Mouse (Mus musculus): ENCODE measurements around the gene Emcn.

The Emcn gene
- long read RNA-seq, experiment 1, transcript Emcn-202 (12 exons, 2,588 nt): major isoform, 48 of 75 reads
- long read RNA-seq, experiment 1, transcript Emcn-201 (11 exons, 1,357 nt): minor isoform, 7 of 75 reads
- long read RNA-seq, experiment 1, partial matches to known transcripts: 12 of 75 reads
- long read RNA-seq, experiment 1, other reads (novel, unspliced or antisense): 8 of 75 reads
- long read RNA-seq, experiment 2, transcript Emcn-201 (11 exons, 1,357 nt): minor isoform, 5 of 92 reads
- long read RNA-seq, experiment 2, transcript Emcn-202 (12 exons, 2,588 nt): major isoform, 67 of 92 reads
- long read RNA-seq, experiment 2, partial matches to known transcripts: 11 of 92 reads
- long read RNA-seq, experiment 2, other reads (novel, unspliced or antisense): 9 of 92 reads

DNA sequence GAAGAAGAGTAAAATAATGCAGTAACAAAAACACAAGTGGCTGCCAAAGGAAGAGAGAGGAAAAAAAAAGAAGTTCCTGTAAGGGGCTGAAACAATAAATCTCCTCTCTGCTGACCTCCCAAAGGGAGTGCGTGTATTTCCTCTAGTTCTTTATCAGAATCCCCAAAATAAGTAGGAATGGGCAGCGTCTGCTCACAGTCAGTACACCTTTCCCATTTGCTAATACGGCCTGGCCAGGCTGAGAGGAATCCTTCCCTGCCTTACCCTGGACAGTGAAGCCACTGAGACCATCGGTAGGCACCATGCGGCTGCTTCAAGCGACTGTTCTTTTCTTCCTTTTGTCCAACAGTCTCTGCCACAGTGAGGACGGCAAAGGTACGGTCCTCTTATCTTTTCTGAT, at the start of gene Emcn:
Gene Emcn, plus strand, starts transcription at position 130 of the 400 bp plus-strand sequence.
- intact Hi-C loops (cut with DNase I): loop anchor here (10.0 kb wide), 1 partner anchor 96 kb away; no protein-coding TSS in a partner anchor

GRCm38 (mm10) chr3:137293174-137293591, 47.7 kb upstream of the Emcn start:
- intact Hi-C loops (cut with DNase I): no loop called here

GRCm38 (mm10) chr3:137298230-137298629, 42.6 kb upstream of the Emcn start:
- intact Hi-C loops (cut with DNase I): no loop called here

DNA sequence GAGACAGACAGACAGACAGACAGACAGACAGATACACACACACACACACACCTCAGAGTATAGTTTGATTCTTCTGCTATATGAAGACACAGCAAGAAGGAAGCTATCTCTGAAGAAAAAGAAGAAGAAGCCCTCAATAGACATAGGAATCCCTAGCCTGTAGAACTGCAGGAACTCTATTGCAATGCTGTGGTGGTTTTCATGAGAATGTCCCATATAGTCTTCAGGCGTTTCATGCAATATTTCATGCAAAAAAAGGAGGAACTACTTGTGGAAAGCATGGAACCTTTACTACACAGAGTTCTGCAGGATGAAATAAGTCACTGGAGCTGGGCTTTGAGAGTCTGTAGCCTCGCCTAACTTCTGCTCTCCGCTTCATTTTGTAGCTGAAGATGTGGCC, 40.7 kb upstream of the Emcn start:
- intact Hi-C loops (cut with DNase I): no loop called here

- intact Hi-C loops (cut with DNase I): no loop called here
Observed at GRCm38 (mm10) chr3:137301195-137301594, 39.7 kb upstream of the Emcn start.

GRCm38 (mm10) chr3:137302804-137303203, 38.1 kb upstream of the Emcn start:
- intact Hi-C loops (cut with DNase I): no loop called here

GRCm38 (mm10) chr3:137309959-137310358, 30.9 kb upstream of the Emcn start:
- intact Hi-C loops (cut with DNase I): no loop called here

DNA sequence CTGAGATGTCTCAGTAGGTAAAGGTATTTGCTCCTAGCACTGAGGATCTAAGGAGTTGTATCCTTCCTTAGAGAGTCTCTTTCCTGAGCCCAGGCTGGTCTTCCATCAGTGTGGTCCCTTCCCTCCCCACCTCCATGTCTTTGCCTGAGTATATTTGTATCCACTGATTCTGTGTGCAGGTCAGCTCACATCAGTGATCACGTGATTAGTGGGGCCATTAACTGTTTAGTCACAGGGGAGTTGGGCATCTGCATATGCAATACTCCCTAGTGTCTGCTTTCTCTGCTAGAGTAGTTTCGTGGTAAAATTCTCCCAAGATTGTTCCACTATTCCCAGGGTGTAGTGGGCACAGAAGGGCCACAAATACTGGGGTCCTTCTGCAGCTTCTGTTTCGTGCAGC, 28.3 kb upstream of the Emcn start:
- intact Hi-C loops (cut with DNase I): no loop called here

DNA sequence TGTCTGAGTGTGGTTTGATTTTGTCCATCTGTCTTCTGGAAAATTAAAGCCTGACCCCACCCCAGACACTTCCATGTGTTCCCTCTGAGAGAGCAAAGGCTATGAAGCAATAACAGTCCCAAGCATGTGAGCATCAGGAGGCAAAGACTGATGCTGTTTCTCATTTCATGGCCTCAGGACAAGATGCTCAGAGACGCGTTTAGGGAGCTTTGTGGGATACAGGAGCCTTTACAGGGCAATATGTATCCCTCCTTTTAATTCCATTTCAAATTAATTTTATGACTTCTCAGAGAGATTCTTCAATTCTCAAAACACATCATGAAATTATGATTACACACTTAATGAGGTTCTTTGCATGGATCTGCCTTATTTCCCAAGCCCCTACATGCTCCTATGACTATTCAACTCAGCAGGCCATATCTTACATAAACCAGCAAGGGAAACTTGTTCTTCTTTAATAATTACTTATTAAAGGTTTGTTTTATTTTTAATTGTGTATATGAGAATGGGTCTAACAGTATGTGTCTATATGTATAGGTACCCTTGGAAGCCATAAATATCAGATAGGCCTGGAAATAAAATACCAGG, 27.0 kb upstream of the Emcn start:
- intact Hi-C loops (cut with DNase I): no loop called here

GRCm38 (mm10) chr3:137318371-137318770, 22.5 kb upstream of the Emcn start:
- intact Hi-C loops (cut with DNase I): no loop called here

DNA sequence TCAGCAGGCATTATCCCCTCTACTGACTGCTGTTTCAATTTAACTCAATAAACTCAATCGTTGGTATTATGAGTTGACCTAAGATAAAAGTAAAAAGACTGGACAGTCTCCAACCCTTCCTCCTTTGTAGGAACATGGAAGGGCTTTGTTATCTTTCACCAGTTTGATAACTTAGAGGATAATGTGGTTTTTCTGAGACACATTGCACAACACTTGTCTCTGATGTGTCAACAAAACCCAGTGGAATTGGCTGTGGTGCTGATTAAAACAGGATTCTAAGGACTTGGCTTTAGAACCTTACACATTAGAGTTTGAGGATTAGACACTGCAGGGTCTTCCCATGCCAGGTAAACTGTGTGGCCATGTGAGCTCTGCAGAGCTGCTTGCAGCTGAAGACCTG, 20.9 kb upstream of the Emcn start:
- intact Hi-C loops (cut with DNase I): no loop called here

DNA sequence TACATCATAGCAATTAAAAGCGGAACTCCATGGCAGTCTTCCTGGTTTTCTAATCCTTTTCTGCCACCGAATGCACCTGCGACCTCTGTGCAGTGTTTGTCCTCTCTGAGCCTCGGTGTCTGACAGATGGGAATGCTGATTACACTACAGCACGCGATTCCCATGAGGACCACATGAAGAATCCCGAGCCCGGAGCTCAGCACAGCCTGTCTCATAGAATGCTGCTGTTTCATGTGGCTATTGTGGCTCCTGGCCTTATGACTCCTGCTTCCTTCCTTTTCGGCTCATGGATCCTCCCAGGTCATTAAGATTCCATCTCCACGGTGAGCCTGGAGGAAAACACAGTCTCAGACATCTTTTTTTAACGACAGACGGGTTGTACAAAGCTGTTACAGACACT, 18.6 kb upstream of the Emcn start:
- intact Hi-C loops (cut with DNase I): no loop called here

- intact Hi-C loops (cut with DNase I): no loop called here
Observed at GRCm38 (mm10) chr3:137329898-137330297, 11.0 kb upstream of the Emcn start.

DNA sequence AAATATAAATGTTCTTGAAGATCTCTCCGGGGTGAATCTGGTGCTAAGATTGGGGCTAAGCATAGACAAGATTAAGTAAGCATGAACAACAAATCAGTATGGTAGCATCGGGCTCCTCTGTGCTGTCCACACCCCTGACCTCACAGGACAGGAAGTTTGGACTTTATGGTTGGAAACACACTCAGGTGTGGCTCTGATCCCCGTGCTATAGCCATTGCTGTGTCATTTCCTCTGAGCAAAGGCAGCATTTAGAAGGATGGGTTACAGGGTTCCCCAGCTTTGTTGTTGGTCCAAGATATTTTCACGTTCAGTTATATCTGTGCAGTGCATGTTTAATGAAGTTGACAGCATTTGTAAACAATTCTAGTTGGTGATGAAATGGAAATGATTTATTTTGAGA, 9.9 kb upstream of the Emcn start:
- intact Hi-C loops (cut with DNase I): no loop called here

- intact Hi-C loops (cut with DNase I): no loop called here
Observed at GRCm38 (mm10) chr3:137332531-137332930, 8.3 kb upstream of the Emcn start.

GRCm38 (mm10) chr3:137335957-137336356, 4.9 kb upstream of the Emcn start:
- intact Hi-C loops (cut with DNase I): no loop called here

GRCm38 (mm10) chr3:137343446-137343845, 2.6 kb downstream of the Emcn start:
- intact Hi-C loops (cut with DNase I): loop anchor here (10.0 kb wide), 1 partner anchor 99 kb away; no protein-coding TSS in a partner anchor

GRCm38 (mm10) chr3:137351882-137352281, 11.0 kb downstream of the Emcn start:
- intact Hi-C loops (cut with DNase I): no loop called here

DNA sequence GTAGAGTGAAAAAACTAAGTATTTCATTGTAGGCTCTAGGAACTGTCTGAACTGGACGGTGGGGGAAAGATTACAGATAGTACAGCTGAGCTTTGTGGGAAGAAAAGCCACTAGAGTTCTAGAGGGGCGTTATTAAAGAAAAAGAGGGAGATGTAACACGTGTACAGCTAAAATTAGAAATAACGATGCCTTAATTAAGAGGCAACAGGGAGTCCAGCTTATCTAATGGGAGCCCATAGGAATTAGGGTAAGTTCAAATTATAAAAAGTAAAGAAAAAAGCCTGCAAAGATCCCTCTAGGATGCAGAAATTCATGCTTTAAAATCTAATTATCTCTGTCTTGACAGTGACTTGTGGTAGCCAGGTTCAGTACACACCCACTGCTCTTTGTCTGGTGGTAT, 15.8 kb downstream of the Emcn start:
- intact Hi-C loops (cut with DNase I): no loop called here

GRCm38 (mm10) chr3:137367123-137367825, 26.4 kb downstream of the Emcn start:
- intact Hi-C loops (cut with DNase I): no loop called here

GRCm38 (mm10) chr3:137367826-137368325, 27.0 kb downstream of the Emcn start:
- intact Hi-C loops (cut with DNase I): no loop called here

GRCm38 (mm10) chr3:137372854-137373253, 32.0 kb downstream of the Emcn start:
- intact Hi-C loops (cut with DNase I): no loop called here

All from adrenal gland (tissue).